Mouse (Mus musculus) mesoderm, embryonic 11.5 days (tissue): Measurements from ENCODE around the gene Gm10128.
"Not testable (repeated sequence)": the region's sequence is repeated elsewhere in the genome, so short reads cannot be mapped to it uniquely, and the experiment has no call there.

ENCODE experiments used
- DNase-seq: peaks from one replicate; pipeline ENCODE4 v3.0.0-alpha.2; 2012; ENCODE audit warnings: low read depth, low spot score

Gene Gm10128

DNA sequence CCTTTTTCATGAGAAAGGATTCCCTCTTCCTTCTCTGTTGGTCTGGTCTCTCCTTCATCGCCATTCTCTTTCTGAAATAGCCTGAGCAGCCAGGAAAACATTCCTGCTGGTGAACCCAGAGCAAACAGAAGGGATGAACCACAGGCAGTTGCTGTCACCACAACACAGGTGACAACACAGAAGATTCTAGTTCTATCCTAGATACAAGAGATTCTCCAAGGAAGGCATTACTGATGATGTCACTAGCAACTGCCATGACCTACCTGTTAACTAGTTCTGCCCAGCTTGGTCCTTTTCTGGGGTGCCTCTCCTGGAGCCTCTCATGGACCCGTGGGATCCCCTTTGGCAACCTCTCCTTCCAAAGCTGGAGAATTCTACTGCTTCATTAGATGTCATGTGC lies at the start of gene Gm10128:
TSS of gene Gm10128 (minus strand) at position 101 of the 400 bp plus-strand sequence.
- not testable (repeated sequence) for DNase-seq

DNA sequence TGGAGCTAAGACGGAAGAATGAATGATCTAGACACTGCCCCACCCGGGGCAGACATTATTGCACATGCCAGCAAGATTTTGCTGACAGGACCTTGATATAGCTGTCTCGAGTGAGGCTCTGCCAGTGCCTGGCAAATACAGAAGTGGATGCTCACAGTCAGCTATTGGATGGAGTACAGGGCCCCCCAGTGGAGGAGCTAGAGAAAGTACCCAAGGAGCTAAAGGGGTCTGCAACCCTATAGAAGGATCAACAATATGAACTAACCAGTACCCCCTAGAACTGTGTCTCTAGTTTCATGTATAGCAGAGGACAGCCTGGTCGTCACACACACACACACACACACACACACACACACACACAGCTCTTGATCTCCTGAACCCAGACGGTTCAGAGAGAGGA lies 37.4 kb upstream of the Gm10128 start:
- DNase-seq = not testable (repeated sequence)

DNA sequence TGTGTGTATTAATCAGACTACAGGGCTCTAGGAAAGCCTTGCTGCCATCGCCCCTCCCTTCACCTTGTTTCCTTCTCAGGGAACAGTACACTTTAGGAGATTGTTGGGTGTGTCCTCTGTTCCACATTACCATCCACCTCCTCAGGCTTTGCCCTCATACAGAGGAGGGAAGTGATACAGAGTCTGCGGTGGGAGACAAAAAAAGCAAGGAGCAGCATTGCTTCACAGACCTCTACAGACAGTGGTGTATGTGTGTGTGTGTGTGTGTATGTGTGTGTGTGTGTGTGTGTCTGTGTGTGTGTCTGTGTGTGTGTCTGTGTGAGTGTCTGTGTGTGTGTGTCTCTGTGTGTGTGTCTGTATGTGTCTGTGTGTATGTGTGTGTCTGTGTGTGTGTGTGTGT lies 18.7 kb upstream of the Gm10128 start:
- not testable (repeated sequence) for DNase-seq

DNA sequence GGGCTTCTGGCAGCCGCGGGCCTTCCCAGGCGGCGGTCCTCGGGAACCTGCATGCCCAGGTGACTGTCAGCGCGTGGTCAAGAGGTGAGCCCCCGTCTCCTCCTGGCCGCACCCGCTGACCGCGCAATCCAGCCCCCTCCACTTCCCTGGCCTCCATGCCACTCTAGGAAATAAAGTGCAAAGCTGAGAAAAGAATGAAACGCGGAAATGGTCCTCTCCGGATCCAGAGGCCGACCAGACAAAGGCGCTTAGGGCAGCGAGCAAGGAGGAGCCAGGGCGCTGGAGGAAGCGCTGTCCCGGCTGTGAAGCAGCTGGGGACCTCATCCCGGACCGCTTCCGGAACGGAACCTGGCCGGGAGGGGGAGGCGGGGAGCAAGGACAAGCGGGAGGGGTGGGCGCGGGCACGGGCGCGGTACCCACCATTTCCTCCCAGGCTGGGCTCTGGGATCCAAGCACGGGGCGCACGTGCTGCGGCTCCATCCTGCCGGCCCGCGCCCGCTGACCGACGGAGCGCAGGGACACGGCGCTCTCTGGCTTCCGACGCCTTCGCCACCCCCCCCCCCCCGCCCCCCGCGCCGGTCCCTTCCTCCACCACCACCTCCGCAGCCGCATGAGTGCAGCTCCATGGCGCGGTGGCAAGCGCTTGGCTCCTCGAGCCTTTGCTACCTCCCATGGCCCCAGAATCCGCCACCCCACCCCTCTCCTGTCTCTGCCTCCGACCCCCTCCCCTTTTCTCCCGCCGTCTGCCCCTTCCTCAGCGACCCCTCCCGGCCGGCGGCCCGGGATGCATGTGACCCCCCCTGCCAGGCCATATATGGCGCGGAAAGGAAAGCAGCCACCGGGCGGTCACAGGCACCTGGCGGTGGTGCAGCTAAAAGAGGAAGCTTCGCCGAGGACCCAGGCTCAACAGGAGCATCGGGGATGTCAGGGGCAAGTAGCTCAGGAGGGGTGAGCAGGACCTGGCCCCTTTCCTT lies 14.6 kb upstream of the Gm10128 start:
- not testable (repeated sequence) for DNase-seq

DNA sequence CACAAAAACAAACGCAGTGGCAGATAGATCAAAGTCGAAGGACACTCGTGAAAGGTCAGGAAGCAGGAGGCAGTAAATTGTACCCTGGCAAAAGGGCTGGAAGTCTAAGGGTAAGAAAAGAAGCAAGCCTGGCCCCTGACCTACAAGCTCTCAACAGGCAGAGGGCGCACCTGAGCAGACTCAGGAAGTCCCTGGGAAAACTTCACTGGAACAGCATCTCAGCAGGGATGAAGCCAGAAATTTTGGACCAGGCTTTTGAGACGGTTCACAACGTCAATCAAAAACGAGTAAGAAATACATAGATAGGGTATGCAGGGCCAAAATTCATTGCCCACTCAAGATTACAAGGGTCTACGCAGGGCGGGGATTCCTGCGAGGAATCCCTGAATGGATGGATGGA lies 13.7 kb upstream of the Gm10128 start:
- DNase-seq = not testable (repeated sequence)

DNA sequence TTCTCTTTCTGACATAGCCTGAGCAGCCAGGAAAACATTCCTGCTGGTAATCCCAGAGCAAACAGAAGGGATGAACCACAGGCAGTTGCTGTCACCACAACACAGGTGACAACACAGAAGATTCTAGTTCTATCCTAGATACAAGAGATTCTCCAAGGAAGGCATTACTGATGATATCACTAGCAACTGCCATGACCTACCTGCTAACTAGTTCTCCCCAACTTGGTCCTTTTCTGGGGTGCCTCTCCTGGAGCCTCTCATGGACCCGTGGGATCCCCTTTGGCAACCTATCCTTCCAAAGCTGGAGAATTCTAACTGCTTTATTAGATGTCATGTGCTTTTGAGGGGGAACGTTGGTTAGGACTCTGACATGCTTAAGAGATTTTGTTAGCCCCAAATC lies 48.3 kb downstream of the Gm10128 start, which contains the start of gene Gm10338:
TSS of gene Gm10338 (minus strand) at position 101 of the 400 bp plus-strand sequence.
- DNase-seq = not testable (repeated sequence)
